Mouse (Mus musculus) embryonic facial prominence, embryonic 15.5 days (tissue): Measurements from ENCODE around the gene Ndufb3. TPM values are rescaled to one million over a fixed set of nuclear protein-coding genes. Genes with fewer than 3 reads are reported as not detected.
"Not testable (repeated sequence)": the region's sequence is repeated elsewhere in the genome, so short reads cannot be mapped to it uniquely, and the experiment has no call there.

ENCODE experiments used
- ATAC-seq: fragments of 200-750 bp; cut with Nextera tagmentation; 2 replicates; pipeline ENCODE4 v1.8.0; 2017; ENCODE audit warnings: low read depth, moderate TSS enrichment; ENCODE audit not compliant: insufficient number of reproducible peaks, low FRiP score, low TSS enrichment
- H3K27ac ChIP-seq: fragments of 300-500 bp; sonication (generic); replicated peaks from 2 replicates; pipeline ENCODE4 v1.5.1; 2015; ENCODE audit warnings: mild to moderate bottlenecking, inconsistent platforms
- H3K27me3 ChIP-seq: fragments of 300-500 bp; sonication (generic); 2 replicates; pipeline ENCODE4 v1.6.1; 2015; ENCODE audit warnings: inconsistent platforms
- H3K36me3 ChIP-seq: fragments of 300-500 bp; sonication (generic); 2 replicates; pipeline ENCODE4 v1.6.1; 2015; ENCODE audit warnings: mild to moderate bottlenecking, inconsistent platforms
- H3K4me1 ChIP-seq: fragments of 300-500 bp; sonication (generic); 2 replicates; pipeline ENCODE4 v1.6.1; 2015; ENCODE audit warnings: inconsistent platforms
- H3K4me2 ChIP-seq: fragments of 300-500 bp; sonication (generic); replicated peaks from 2 replicates; pipeline ENCODE4 v1.6.1; 2015; ENCODE audit warnings: mild to moderate bottlenecking, inconsistent platforms
- H3K4me3 ChIP-seq: fragments of 300-500 bp; sonication (generic); replicated peaks from 2 replicates; pipeline ENCODE4 v1.5.1; 2015; ENCODE audit warnings: mild to moderate bottlenecking, inconsistent platforms
- H3K9ac ChIP-seq: fragments of 300-500 bp; sonication (generic); 2 replicates; pipeline ENCODE4 v1.6.1; 2015; ENCODE audit warnings: inconsistent platforms
- H3K9me3 ChIP-seq: fragments of 300-500 bp; sonication (generic); replicated peaks from 2 replicates; pipeline ENCODE4 v1.6.1; 2016; ENCODE audit warnings: inconsistent platforms
- WGBS: fragments of 180-500 bp; shearing (Covaris S2); methylation state at CpG from one replicate; pipeline ENCODE4 v1.1.7; 2015; 5-methylcytosine and 5-hydroxymethylcytosine counted together
- polyA plus RNA-seq: library from polyadenylated mRNA; unstranded; fragments of >200 nt; fragmentation: Nextera tagmentation; extraction: Ambion mirVana; gene quantifications from 2 replicates; pipeline ENCODE4 v1.2.1, GENCODE M21; 2015

The Ndufb3 gene
- polyA plus RNA-seq, 1 experiment from 2014 or later, result 154 TPM

DNA sequence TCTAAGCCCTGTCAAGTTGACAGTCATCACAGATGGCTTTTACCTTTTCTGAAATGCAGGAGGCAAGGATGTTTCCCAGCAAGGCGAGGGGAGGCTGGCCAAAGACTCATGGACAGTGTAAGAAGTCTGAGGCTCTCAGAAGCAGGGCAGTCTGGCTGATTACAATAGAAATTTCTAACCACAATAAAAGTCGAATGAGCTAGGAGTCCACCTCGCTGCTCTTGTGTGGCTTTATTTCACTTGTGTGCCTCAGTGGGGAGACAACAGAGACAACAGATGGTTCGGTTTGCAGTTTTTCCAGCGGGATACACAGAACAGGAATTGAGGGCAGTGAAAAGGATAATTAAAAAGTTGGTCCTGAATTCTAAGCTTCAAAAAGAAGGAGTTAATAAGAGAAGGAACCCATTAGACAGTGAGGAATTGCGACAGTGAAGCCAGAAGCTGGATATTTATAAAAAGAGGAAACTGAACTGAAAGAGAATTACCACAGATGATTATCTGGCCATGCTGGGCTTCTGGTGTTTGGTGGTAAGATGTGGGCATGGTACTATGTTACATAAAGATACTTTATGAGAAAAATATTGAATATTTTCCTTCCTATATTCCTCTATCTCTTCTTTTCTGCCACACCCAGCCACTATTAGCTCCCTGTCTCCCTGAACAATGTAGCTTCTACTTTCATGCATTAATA is 31.9 kb downstream of the Ndufb3 start:
- Histone ChIP-seq H3K9me3 (no peaks in the 10 kb centered on the region), H3K36me3 (no peaks in the 10 kb centered on the region), H3K27me3 (no peaks in the 10 kb centered on the region), H3K4me1 (no peaks in the 10 kb centered on the region), H3K27ac (no peak overlapping the region), H3K4me2 (no peak overlapping the region), H3K4me3 (no peak overlapping the region), H3K9ac (no peak overlapping the region)
- WGBS, result 66% methylated on average over 6 of the region's 6 CpGs
- no peak for ATAC-seq

DNA sequence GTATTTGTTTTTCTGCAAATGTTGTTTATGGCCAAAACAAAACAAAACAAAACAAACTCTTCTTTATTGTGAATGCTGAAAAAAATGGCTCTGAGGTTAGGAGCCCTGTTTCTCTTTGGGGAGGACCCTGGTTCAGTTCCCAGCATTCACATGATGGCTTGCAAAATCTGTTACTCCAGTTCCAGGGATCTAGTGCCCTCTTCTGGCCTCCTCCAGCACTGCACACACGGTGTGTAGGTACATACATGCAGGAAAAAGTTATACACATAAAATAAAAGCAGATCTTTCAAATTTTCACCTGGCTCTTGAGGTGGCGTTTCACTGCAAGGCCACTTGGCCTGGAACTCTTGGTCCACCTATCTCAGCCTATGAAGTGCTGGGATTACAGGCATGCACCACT is 32.6 kb downstream of the Ndufb3 start:
- ATAC-seq, result no peak
- no peak overlapping the region for H3K4me2 ChIP-seq
- no peak overlapping the region for H3K27ac ChIP-seq
- H3K4me1 ChIP-seq, result no peaks in the 10 kb centered on the region
- H3K4me3 ChIP-seq, result no peak overlapping the region
- WGBS, result 92% methylated on average over 2 of the region's 2 CpGs
- no peaks in the 10 kb centered on the region for H3K36me3 ChIP-seq
- no peak overlapping the region for H3K9ac ChIP-seq
- H3K9me3 ChIP-seq, result no peaks in the 10 kb centered on the region
- no peaks in the 10 kb centered on the region for H3K27me3 ChIP-seq

DNA sequence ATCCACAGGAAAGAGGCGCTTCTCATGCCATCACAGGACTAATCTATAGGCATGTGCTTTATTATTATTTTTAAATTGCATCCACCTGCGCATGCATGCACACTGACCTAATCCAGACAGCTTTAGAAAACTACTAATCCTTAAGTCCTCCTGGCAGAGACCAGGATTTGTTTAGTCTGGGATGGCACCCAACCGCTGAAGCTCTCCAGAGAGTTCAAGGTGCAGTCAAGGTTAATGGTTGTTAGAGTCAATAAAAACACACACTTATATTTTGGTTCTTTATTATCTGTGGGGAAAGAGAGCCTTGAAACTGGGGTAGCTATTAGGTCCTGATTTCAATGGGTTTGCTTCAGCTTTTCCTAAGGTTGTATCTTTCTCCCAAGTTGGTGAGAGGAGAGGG is 35.1 kb downstream of the Ndufb3 start:
- Histone ChIP-seq H3K4me1 (no peaks in the 10 kb centered on the region), H3K27ac (no peak overlapping the region), H3K27me3 (no peaks in the 10 kb centered on the region), H3K4me3 (no peak overlapping the region), H3K9me3 (no peaks in the 10 kb centered on the region), H3K36me3 (no peaks in the 10 kb centered on the region), H3K9ac (no peak overlapping the region), H3K4me2 (no peak overlapping the region)
- ATAC-seq, result no peak
- 83% methylated on average over 3 of the region's 3 CpGs for WGBS

DNA sequence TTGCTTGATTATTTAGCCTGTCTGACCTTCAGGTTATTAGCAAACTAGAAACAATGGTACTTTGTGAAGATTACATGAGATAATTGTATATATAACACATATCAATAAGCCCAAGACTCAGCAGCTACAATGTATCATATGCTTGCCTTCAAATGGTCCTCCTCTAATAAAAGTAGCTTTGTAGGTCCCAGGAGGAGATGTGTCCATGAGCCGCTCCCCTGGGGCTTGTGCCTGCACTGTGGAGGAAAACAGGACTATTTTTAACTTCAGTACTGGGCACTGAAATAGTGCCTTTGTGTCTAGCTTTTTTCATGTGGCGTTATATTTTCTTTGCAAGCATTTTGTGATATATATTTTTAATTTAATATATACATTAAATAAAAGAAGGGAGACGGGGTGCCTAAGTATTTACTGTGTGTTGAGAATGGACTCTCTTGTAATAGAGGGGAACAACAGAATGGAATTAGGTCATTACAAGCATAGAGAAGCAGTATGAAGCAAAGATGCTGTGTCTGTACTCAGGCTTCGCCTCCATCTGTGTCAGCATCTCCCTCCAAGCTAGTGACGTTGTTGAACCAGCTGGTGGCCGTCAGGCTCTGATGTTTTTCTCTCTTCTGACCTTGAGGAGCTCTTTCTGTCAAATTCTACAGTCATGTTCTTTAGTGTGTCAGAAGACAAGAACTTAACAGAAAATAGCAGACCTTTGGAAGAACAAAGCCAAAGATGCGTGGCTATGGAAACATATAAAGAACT is 36.0 kb downstream of the Ndufb3 start:
- no peaks in the 10 kb centered on the region for H3K27me3 ChIP-seq
- no peak overlapping the region for H3K4me3 ChIP-seq
- no peak overlapping the region for H3K4me2 ChIP-seq
- no peaks in the 10 kb centered on the region for H3K9me3 ChIP-seq
- no peak for ATAC-seq
- WGBS, result 62% methylated on average over 7 of the region's 7 CpGs
- no peak overlapping the region for H3K27ac ChIP-seq
- H3K4me1 ChIP-seq, result no peaks in the 10 kb centered on the region
- H3K9ac ChIP-seq, result no peak overlapping the region
- no peaks in the 10 kb centered on the region for H3K36me3 ChIP-seq

DNA sequence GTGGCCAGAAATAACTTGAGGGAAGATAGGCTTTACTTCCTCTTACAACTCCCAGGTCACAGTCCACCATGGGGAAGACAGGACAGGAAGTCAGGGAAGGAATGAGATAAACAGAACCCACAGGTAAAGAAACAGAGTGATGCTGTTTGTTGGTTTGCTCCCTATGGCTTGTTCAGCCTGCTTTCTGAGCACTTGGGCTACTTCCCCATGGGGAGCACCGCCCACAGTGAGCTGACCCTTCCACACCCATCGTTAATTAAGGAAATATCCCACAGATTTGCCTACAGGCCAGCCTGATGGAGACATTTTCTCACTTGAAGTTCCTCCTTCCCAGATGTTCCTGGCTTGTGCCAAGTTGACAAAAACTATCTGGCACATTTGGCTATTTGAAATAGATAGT is 42.7 kb downstream of the Ndufb3 start:
- not testable (repeated sequence) for H3K9me3 ChIP-seq, H3K36me3 ChIP-seq, H3K4me1 ChIP-seq, H3K27me3 ChIP-seq, H3K4me2 ChIP-seq, ATAC-seq, H3K9ac ChIP-seq, H3K4me3 ChIP-seq, H3K27ac ChIP-seq
- WGBS, result 68% methylated on average over 2 of the region's 2 CpGs

Other genes starting within 250 kb of the Ndufb3 start
- 292 and 297 TPM in 2 replicates for gene Bzw1, start 193.5 kb upstream of the Ndufb3 start, polyA plus RNA-seq
- 197 and 201 TPM in 2 replicates for gene Clk1, start 162.3 kb upstream of the Ndufb3 start, polyA plus RNA-seq
- gene Nif3l1, start 141.2 kb upstream of the Ndufb3 start, polyA plus RNA-seq, result 40.6 and 44.5 TPM in 2 replicates
- gene Ppil3, start 140.9 kb upstream of the Ndufb3 start, polyA plus RNA-seq, result 52.2 and 54.4 TPM in 2 replicates
- gene Orc2, start 81.3 kb upstream of the Ndufb3 start, polyA plus RNA-seq, result 25.9 and 27.1 TPM in 2 replicates
- 6.8 and 9.0 TPM in 2 replicates for gene Fam126b, start 61 bp upstream of the Ndufb3 start, polyA plus RNA-seq
- gene Als2cr12, start 109.6 kb downstream of the Ndufb3 start, polyA plus RNA-seq, result 0.17 and 0.68 TPM in 2 replicates
- gene Cflar, start 125.1 kb downstream of the Ndufb3 start, polyA plus RNA-seq, result 38.5 and 39.2 TPM in 2 replicates
- 31.5 and 31.7 TPM in 2 replicates for gene Casp8, start 209.0 kb downstream of the Ndufb3 start, polyA plus RNA-seq